Mouse (Mus musculus) E14TG2a.4 (cell line): ENCODE data around the gene Pitx3.
"Not testable (repeated sequence)": the region's sequence is repeated elsewhere in the genome, so short reads cannot be mapped to it uniquely, and the experiment has no call there.

ENCODE experiments used
- H3K27me3 ChIP-seq: 2 replicates; pipeline ENCODE4 v1.6.1; 2014; ENCODE audit warnings: low read length, control low read depth; ENCODE audit not compliant: insufficient read depth
- H3K36me3 ChIP-seq: 2 replicates; pipeline ENCODE4 v1.6.1; 2014; ENCODE audit warnings: low read length, control low read depth; ENCODE audit not compliant: insufficient read depth
- H3K4me1 ChIP-seq: replicated peaks from 2 replicates; pipeline ENCODE4 v1.6.1; 2014; ENCODE audit warnings: low read depth, low read length, control low read depth
- H3K4me3 ChIP-seq: replicated peaks from 2 replicates; pipeline ENCODE4 v1.5.1; 2014; ENCODE audit warnings: mild to moderate bottlenecking, low read length
- H3K9me3 ChIP-seq: 2 replicates; pipeline ENCODE4 v1.6.1; 2014; ENCODE audit warnings: low read length, control low read depth
- CTCF ChIP-seq: conservative IDR thresholded peaks from 2 replicates; pipeline ENCODE4 v1.5.1; 2014; ENCODE audit warnings: low read length
- NANOG ChIP-seq: IDR thresholded peaks from 2 replicates; pipeline ENCODE4 v1.6.1; 2014; ENCODE audit warnings: borderline replicate concordance, low read length, mixed read lengths
- POU5F1 ChIP-seq: IDR thresholded peaks from 2 replicates; pipeline ENCODE4 v1.6.1; 2014; ENCODE audit warnings: low read length, borderline replicate concordance

The Pitx3 gene

GRCm38 (mm10) chr19:46169396-46169795 is 21.3 kb upstream of the Pitx3 start:
- Histone ChIP-seq H3K9me3 (no peaks in the 10 kb centered on the region), H3K36me3 (peaks cover 44% of the 10 kb centered on the region), H3K4me1 (peaks cover 35% of the 10 kb centered on the region), H3K27me3 (no peaks in the 10 kb centered on the region), H3K4me3 (no peak overlapping the region)
- TF ChIP-seq NANOG (no peak), POU5F1 (no peak), CTCF (no peak)

GRCm38 (mm10) chr19:46167169-46167568 is 19.0 kb upstream of the Pitx3 start:
- Histone ChIP-seq H3K36me3 (peaks cover 49% of the 10 kb centered on the region), H3K4me1 (peaks cover 16% of the 10 kb centered on the region)
- H3K4me3 ChIP-seq, H3K27me3 ChIP-seq, H3K9me3 ChIP-seq: not testable (repeated sequence)

GRCm38 (mm10) chr19:46165950-46166349 is 17.8 kb upstream of the Pitx3 start:
- H3K4me3 ChIP-seq: no peak overlapping the region
- peaks cover 38% of the 10 kb centered on the region for H3K36me3 ChIP-seq
- peaks cover 16% of the 10 kb centered on the region for H3K4me1 ChIP-seq
- TF ChIP-seq CTCF: no peak
- no peak for TF ChIP-seq POU5F1
- no peak for TF ChIP-seq NANOG
- H3K27me3 ChIP-seq: no peaks in the 10 kb centered on the region
- no peaks in the 10 kb centered on the region for H3K9me3 ChIP-seq

- Histone ChIP-seq H3K4me3 (peak within 1 kb of the TSS; percentile 94), H3K9me3 (no peaks in the 10 kb centered on the region), H3K36me3 (peaks cover 13% of the 10 kb centered on the region; the same call in 1 of the 2 replicates), H3K4me1 (peaks cover 33% of the 10 kb centered on the region), H3K27me3 (peaks cover 33% of the 10 kb centered on the region)
- TF ChIP-seq POU5F1: no peak
Measured at GRCm38 (mm10) chr19:46152127-46152803, 4.1 kb upstream of the Pitx3 start, which contains the start of gene Gbf1. Gbf1 (plus strand) TSS chr19:46152509.

- Histone ChIP-seq H3K27me3 (peaks cover 62% of the 10 kb centered on the region), H3K9me3 (no peaks in the 10 kb centered on the region), H3K4me1 (peaks cover 38% of the 10 kb centered on the region), H3K4me3 (peak overlapping the region; percentile 90), H3K36me3 (no peaks in the 10 kb centered on the region)
- TF ChIP-seq NANOG (no peak), CTCF (no peak), POU5F1 (no peak)
Measured at GRCm38 (mm10) chr19:46149091-46149490, 965 bp upstream of the Pitx3 start.

- Histone ChIP-seq H3K27me3 (peaks cover 70% of the 10 kb centered on the region), H3K4me3 (peak overlapping the region; percentile 90), H3K36me3 (no peaks in the 10 kb centered on the region), H3K4me1 (peaks cover 32% of the 10 kb centered on the region), H3K9me3 (no peaks in the 10 kb centered on the region)
- TF ChIP-seq NANOG (no peak), CTCF (no peak)
Measured at GRCm38 (mm10) chr19:46148372-46148760, 240 bp upstream of the Pitx3 start.

- TF ChIP-seq CTCF (no peak), POU5F1 (no peak), NANOG (no peak)
- H3K36me3 ChIP-seq: no peaks in the 10 kb centered on the region
- H3K4me1 ChIP-seq: peaks cover 18% of the 10 kb centered on the region
- H3K27me3 ChIP-seq: peaks cover 98% of the 10 kb centered on the region
- H3K9me3 ChIP-seq: no peaks in the 10 kb centered on the region
- no peak overlapping the region for H3K4me3 ChIP-seq
Measured at GRCm38 (mm10) chr19:46141091-46141490, 7.0 kb downstream of the Pitx3 start.

GRCm38 (mm10) chr19:46140324-46140723 is 7.8 kb downstream of the Pitx3 start:
- TF ChIP-seq NANOG (no peak), CTCF (no peak), POU5F1 (no peak)
- no peak overlapping the region for H3K4me3 ChIP-seq
- H3K27me3 ChIP-seq: peaks cover 99% of the 10 kb centered on the region
- no peaks in the 10 kb centered on the region for H3K9me3 ChIP-seq
- peaks cover 24% of the 10 kb centered on the region for H3K4me1 ChIP-seq
- no peaks in the 10 kb centered on the region for H3K36me3 ChIP-seq

- no peaks in the 10 kb centered on the region for H3K9me3 ChIP-seq
- H3K4me1 ChIP-seq: peaks cover 29% of the 10 kb centered on the region
- H3K4me3 ChIP-seq: peak overlapping the region; percentile 82
- H3K27me3 ChIP-seq: peaks cover 99% of the 10 kb centered on the region
- no peak for TF ChIP-seq POU5F1
- no peak for TF ChIP-seq NANOG
- peak; percentile 58 for TF ChIP-seq CTCF
- H3K36me3 ChIP-seq: no peaks in the 10 kb centered on the region
Measured at GRCm38 (mm10) chr19:46136639-46137580, 11.2 kb downstream of the Pitx3 start.
